Mouse (Mus musculus): Measurements from ENCODE around the gene Cryzl2. TPM values are rescaled to one million over a fixed set of nuclear protein-coding genes. Genes with fewer than 3 reads are reported as not detected.
A peak's percentile ranks its signal among the peaks of the same experiment; 100 is the strongest.

Gene Cryzl2
- total and polyA plus RNA-seq, 3 experiments: 8.4 to 15.2 (median 9.5) TPM

GRCm38 (mm10) chr1:157514298-157514697 is 55.9 kb downstream of the Cryzl2 start:
- Histone ChIP-seq H3K9ac (ENCODE audit: low read depth, low read length) (no peak overlapping the region), H3K79me2 (replicated peaks; ENCODE audit: control insufficient read depth, insufficient read depth, low read length) (no peaks in the 10 kb centered on the region), H3K4me3 (no peak overlapping the region), H3K4me1 (ENCODE audit: control insufficient read depth, insufficient read depth, low read length) (0 out of 2 replicates have a peak, but pooled peaks cover 2% of the 10 kb centered on the region), H3K27ac (no peak overlapping the region), H3K27me3 (ENCODE audit: control insufficient read depth, insufficient read depth, low read length) (no peaks in the 10 kb centered on the region), H3K36me3 (ENCODE audit: control insufficient read depth, insufficient read depth, low read length) (no peaks in the 10 kb centered on the region)
- DNase-seq: no peak
- TF ChIP-seq POLR2A (IDR thresholded peaks at IDR 0.05; ENCODE audit: insufficient read depth, low read depth, low read length) (no peak), EP300 (IDR thresholded peaks at IDR 0.05; ENCODE audit: insufficient read depth, low read depth, low read length) (no peak), CTCF (IDR thresholded peaks at IDR 0.05) (no peak)
- intact Hi-C loops (cut with DNase I): no loop called here
- WGBS: 54% methylated on average over 4 of the region's 4 CpGs

GRCm38 (mm10) chr1:157516838-157517808 is 58.7 kb downstream of the Cryzl2 start:
- H3K27me3 ChIP-seq (ENCODE audit: control insufficient read depth, insufficient read depth, low read length): no peaks in the 10 kb centered on the region
- H3K36me3 ChIP-seq (ENCODE audit: control insufficient read depth, insufficient read depth, low read length): no peaks in the 10 kb centered on the region
- TF ChIP-seq CTCF (IDR thresholded peaks at IDR 0.05) (no peak), EP300 (IDR thresholded peaks at IDR 0.05; ENCODE audit: insufficient read depth, low read depth, low read length) (no peak), POLR2A (IDR thresholded peaks at IDR 0.05; ENCODE audit: insufficient read depth, low read depth, low read length) (no peak)
- no peak overlapping the region for H3K27ac ChIP-seq
- WGBS: 84% methylated on average over 8 of the region's 8 CpGs
- H3K9ac ChIP-seq (ENCODE audit: low read depth, low read length): no peak overlapping the region
- H3K4me3 ChIP-seq: no peak overlapping the region
- DNase-seq: no peak
- H3K79me2 ChIP-seq (replicated peaks; ENCODE audit: control insufficient read depth, insufficient read depth, low read length): no peaks in the 10 kb centered on the region
- intact Hi-C loops (cut with DNase I): no loop called here
- 0 out of 2 replicates have a peak, but pooled peaks cover 2% of the 10 kb centered on the region for H3K4me1 ChIP-seq (ENCODE audit: control insufficient read depth, insufficient read depth, low read length)

DNA sequence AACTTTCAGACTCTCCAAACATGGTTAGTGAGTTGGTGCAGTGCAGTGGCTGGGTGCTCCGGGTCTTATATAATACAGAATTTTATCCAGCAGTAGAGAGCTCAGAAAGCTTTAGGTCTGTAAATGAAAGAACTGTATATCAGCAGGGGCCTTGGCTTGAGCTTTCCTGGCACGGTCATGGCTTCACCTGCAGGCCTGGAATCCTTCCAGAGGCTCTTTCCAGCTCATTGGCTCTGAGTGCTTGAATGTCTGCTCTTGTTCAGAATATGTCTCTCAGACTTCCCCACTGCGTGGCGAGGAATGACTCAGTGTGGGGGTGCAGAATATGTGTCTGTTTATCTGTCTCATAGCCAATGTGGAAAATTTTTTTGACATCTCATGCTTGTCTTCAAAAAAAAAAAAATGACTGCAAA is 59.7 kb downstream of the Cryzl2 start:
- H3K27me3 ChIP-seq (ENCODE audit: control insufficient read depth, insufficient read depth, low read length): no peaks in the 10 kb centered on the region
- 25% methylated on average over 4 of the region's 4 CpGs for WGBS
- no peaks in the 10 kb centered on the region for H3K36me3 ChIP-seq (ENCODE audit: control insufficient read depth, insufficient read depth, low read length)
- no peak for TF ChIP-seq EP300 (IDR thresholded peaks at IDR 0.05; ENCODE audit: insufficient read depth, low read depth, low read length)
- TF ChIP-seq POLR2A (IDR thresholded peaks at IDR 0.05; ENCODE audit: insufficient read depth, low read depth, low read length): no peak
- no peak for TF ChIP-seq CTCF (IDR thresholded peaks at IDR 0.05)
- no peak overlapping the region for H3K9ac ChIP-seq (ENCODE audit: low read depth, low read length)
- intact Hi-C loops (cut with DNase I): no loop called here
- no peak overlapping the region for H3K27ac ChIP-seq
- H3K4me1 ChIP-seq (ENCODE audit: control insufficient read depth, insufficient read depth, low read length): 0 out of 2 replicates have a peak, but pooled peaks cover 2% of the 10 kb centered on the region
- H3K4me3 ChIP-seq: no peak overlapping the region
- no peaks in the 10 kb centered on the region for H3K79me2 ChIP-seq (replicated peaks; ENCODE audit: control insufficient read depth, insufficient read depth, low read length)
- peak in 1 of 2 experiments; percentile 35 for DNase-seq

DNA sequence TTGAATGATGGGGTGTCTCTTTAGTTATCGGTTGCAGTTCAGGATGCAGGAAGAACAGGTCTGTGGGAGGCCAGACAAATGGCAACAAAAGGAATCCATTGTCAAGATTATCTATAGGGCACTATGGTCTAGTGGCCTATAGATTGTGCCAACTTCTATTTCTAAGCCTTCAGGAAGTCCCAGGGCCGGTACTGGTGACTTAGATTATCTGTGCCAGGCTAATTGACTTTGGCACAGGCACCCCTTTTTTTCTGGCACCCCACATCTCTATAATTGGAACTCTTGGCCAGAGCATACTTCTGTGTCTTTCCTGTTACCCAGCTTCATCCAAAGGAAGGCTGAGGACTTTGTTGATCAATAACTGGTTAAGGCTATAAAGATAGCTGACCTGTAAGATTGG is 61.0 kb downstream of the Cryzl2 start:
- intact Hi-C loops (cut with DNase I): no loop called here
- no peak for DNase-seq
- Histone ChIP-seq H3K36me3 (ENCODE audit: control insufficient read depth, insufficient read depth, low read length) (no peaks in the 10 kb centered on the region), H3K27me3 (ENCODE audit: control insufficient read depth, insufficient read depth, low read length) (no peaks in the 10 kb centered on the region), H3K4me3 (no peak overlapping the region), H3K79me2 (replicated peaks; ENCODE audit: control insufficient read depth, insufficient read depth, low read length) (no peaks in the 10 kb centered on the region), H3K9ac (ENCODE audit: low read depth, low read length) (no peak overlapping the region), H3K27ac (no peak overlapping the region), H3K4me1 (ENCODE audit: control insufficient read depth, insufficient read depth, low read length) (0 out of 2 replicates have a peak, but pooled peaks cover 2% of the 10 kb centered on the region)
- TF ChIP-seq POLR2A (IDR thresholded peaks at IDR 0.05; ENCODE audit: insufficient read depth, low read depth, low read length): no peak
- no peak for TF ChIP-seq CTCF (IDR thresholded peaks at IDR 0.05)
- no peak for TF ChIP-seq EP300 (IDR thresholded peaks at IDR 0.05; ENCODE audit: insufficient read depth, low read depth, low read length)
- WGBS: 25% methylated on average over 2 of the region's 2 CpGs

DNA sequence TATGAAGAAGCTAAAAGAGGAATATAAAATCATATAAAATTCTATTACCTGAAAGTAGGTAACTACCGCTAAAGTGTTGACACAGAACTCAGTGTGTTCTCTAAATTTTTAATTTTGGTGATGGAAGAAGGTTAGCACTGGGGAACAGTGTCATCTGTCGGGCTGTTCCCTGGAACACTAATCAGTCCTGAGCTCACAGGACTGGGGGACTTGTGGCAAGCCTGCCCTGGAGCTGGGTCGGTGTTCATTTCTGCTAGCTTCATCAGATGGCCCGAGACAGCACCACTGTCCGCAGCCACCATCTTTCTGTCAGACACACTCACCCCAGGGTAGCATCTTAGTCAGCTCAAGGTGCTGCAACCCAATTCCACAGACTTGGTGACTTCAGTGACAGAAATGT is 63.9 kb downstream of the Cryzl2 start:
- H3K36me3 ChIP-seq (ENCODE audit: control insufficient read depth, insufficient read depth, low read length): no peaks in the 10 kb centered on the region
- 89% methylated on average over 5 of the region's 5 CpGs for WGBS
- no peak overlapping the region for H3K9ac ChIP-seq (ENCODE audit: low read depth, low read length)
- H3K79me2 ChIP-seq (replicated peaks; ENCODE audit: control insufficient read depth, insufficient read depth, low read length): no peaks in the 10 kb centered on the region
- H3K4me1 ChIP-seq (ENCODE audit: control insufficient read depth, insufficient read depth, low read length): 0 out of 2 replicates have a peak, but pooled peaks cover 2% of the 10 kb centered on the region
- DNase-seq: no peak
- TF ChIP-seq CTCF (IDR thresholded peaks at IDR 0.05) (no peak), EP300 (IDR thresholded peaks at IDR 0.05; ENCODE audit: insufficient read depth, low read depth, low read length) (no peak), POLR2A (IDR thresholded peaks at IDR 0.05; ENCODE audit: insufficient read depth, low read depth, low read length) (no peak)
- intact Hi-C loops (cut with DNase I): no loop called here
- no peak overlapping the region for H3K27ac ChIP-seq
- no peaks in the 10 kb centered on the region for H3K27me3 ChIP-seq (ENCODE audit: control insufficient read depth, insufficient read depth, low read length)
- no peak overlapping the region for H3K4me3 ChIP-seq

DNA sequence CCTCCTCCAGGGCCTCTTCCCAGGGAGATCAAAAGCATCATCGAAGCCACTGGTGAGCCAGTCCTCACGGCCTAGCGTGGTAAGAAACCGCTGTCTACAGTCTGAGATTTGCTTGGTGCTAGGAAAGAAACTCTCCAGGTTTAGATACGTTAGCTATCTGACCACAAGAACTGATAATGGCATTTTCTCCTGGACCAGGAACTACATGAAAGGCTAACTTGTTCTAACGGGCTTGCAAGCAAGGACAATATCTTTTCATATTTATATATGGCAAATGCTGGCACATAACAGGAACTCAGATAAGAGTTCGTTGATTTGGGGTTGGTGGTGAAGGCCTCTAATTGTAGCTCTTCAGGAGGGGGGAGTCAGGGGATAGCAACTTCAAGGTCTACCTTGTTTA is 66.4 kb downstream of the Cryzl2 start:
- 81% methylated on average over 7 of the region's 7 CpGs for WGBS

More for the DNA sequence above, 66.4 kb downstream of the Cryzl2 start:
- no peak for TF ChIP-seq CTCF (IDR thresholded peaks at IDR 0.05)
- TF ChIP-seq EP300 (IDR thresholded peaks at IDR 0.05; ENCODE audit: insufficient read depth, low read depth, low read length): no peak
- no peak for TF ChIP-seq POLR2A (IDR thresholded peaks at IDR 0.05; ENCODE audit: insufficient read depth, low read depth, low read length)
- no peak overlapping the region for H3K9ac ChIP-seq (ENCODE audit: low read depth, low read length)
- H3K27me3 ChIP-seq (ENCODE audit: control insufficient read depth, insufficient read depth, low read length): no peaks in the 10 kb centered on the region
- H3K4me3 ChIP-seq: no peak overlapping the region
- no peaks in the 10 kb centered on the region for H3K4me1 ChIP-seq (ENCODE audit: control insufficient read depth, insufficient read depth, low read length)
- intact Hi-C loops (cut with DNase I): no loop called here
- no peaks in the 10 kb centered on the region for H3K79me2 ChIP-seq (replicated peaks; ENCODE audit: control insufficient read depth, insufficient read depth, low read length)
- no peak for DNase-seq
- no peaks in the 10 kb centered on the region for H3K36me3 ChIP-seq (ENCODE audit: control insufficient read depth, insufficient read depth, low read length)
- H3K27ac ChIP-seq: no peak overlapping the region
